Mouse (Mus musculus) small intestine, adult 2 months (tissue): ENCODE measurements around the gene Syngr3. TPM values are rescaled to one million over a fixed set of nuclear protein-coding genes. Genes with fewer than 3 reads are reported as not detected.

Source experiments
- H3K27ac ChIP-seq: fragments of 200-500 bp; 2 replicates; pipeline ENCODE4 v1.5.1; 2012; ENCODE audit warnings: low read depth, low read length, control low read depth, inconsistent platforms; ENCODE audit not compliant: insufficient read depth
- H3K27me3 ChIP-seq: fragments of 200-500 bp; 2 replicates; pipeline ENCODE4 v1.6.1; 2012; ENCODE audit warnings: mild to moderate bottlenecking, moderate library complexity, low read length, inconsistent platforms; ENCODE audit not compliant: control insufficient read depth, insufficient read depth
- H3K36me3 ChIP-seq: fragments of 200-500 bp; 2 replicates; pipeline ENCODE4 v1.6.1; 2012; ENCODE audit warnings: mild to moderate bottlenecking, low read length, control low read depth, inconsistent platforms; ENCODE audit not compliant: control insufficient read depth, insufficient read depth
- H3K4me1 ChIP-seq: fragments of 200-500 bp; 2 replicates; pipeline ENCODE4 v1.6.1; 2012; ENCODE audit warnings: low read length, inconsistent platforms, mixed read lengths; ENCODE audit not compliant: control insufficient read depth, insufficient read depth, insufficient read length
- H3K4me3 ChIP-seq: fragments of 200-500 bp; 2 replicates; pipeline ENCODE4 v1.5.1; 2012; ENCODE audit warnings: low read depth, mild to moderate bottlenecking, control low read depth, inconsistent platforms, low read length, moderate library complexity
- CTCF ChIP-seq: fragments of 200-500 bp; IDR thresholded peaks from 2 replicates; pipeline ENCODE4 v1.5.1; 2012; ENCODE audit warnings: low read depth, mild to moderate bottlenecking, control low read depth, inconsistent platforms, low read length, moderate library complexity, mixed read lengths; ENCODE audit not compliant: insufficient replicate concordance, insufficient read length; ENCODE audit errors: extremely low read depth
- POLR2A ChIP-seq: fragments of 200-500 bp; IDR thresholded peaks from 2 replicates; pipeline ENCODE4 v1.6.1; 2012; ENCODE audit warnings: low read depth, mild to moderate bottlenecking, control low read depth, inconsistent platforms, low read length, moderate library complexity
- WGBS: fragments of 180-500 bp; shearing (Covaris S2); methylation state at CpG from one replicate; pipeline ENCODE4 v1.1.7; 2018; 5-methylcytosine and 5-hydroxymethylcytosine counted together
- polyA plus RNA-seq: library from polyadenylated mRNA; depleted of rRNA; stranded (reverse); fragments of >200 nt; gene quantifications from 2 replicates; pipeline ENCODE4 v1.2.3, GENCODE M21; 2012; rRNA removed

The Syngr3 gene
- polyA plus RNA-seq, 1 experiment = 1.3 TPM

- 81% methylated on average over 5 of the region's 5 CpGs for WGBS
- H3K36me3 ChIP-seq = no peaks in the 10 kb centered on the region; the same call in 1 of the 2 replicates
- TF ChIP-seq CTCF (no peak), POLR2A (no peak)
- no peak overlapping the region for H3K4me3 ChIP-seq
- peaks cover 9% of the 10 kb centered on the region for H3K4me1 ChIP-seq
- H3K27me3 ChIP-seq = no peaks in the 10 kb centered on the region
- no peak overlapping the region for H3K27ac ChIP-seq
These were observed 54.1 kb downstream of the Syngr3 start for GRCm38 (mm10) chr17:24635694-24636093.

Other genes with a start within 250 kb of the Syngr3 start
- gene Dnase1l2, start 246.8 kb downstream of the Syngr3 start, polyA plus RNA-seq = 2.9 and 4.8 TPM in 2 replicates
- gene E4f1, start 219.6 kb downstream of the Syngr3 start, polyA plus RNA-seq = 52.9 and 74.5 TPM in 2 replicates
- gene Pgp, start 219.6 kb downstream of the Syngr3 start, polyA plus RNA-seq = 130 and 178 TPM in 2 replicates
- gene Bricd5, start 216.1 kb downstream of the Syngr3 start, polyA plus RNA-seq = 0.77 and 2.3 TPM in 2 replicates
- gene Mlst8, start 210.9 kb downstream of the Syngr3 start, polyA plus RNA-seq = 16.9 and 33.7 TPM in 2 replicates
- 0.50 and 0.77 TPM in 2 replicates for gene Caskin1, start 201.4 kb downstream of the Syngr3 start, polyA plus RNA-seq
- 75.8 and 113 TPM in 2 replicates for gene Traf7, start 162.0 kb downstream of the Syngr3 start, polyA plus RNA-seq
- 1.2 and 6.1 TPM in 2 replicates for gene Rab26, start 155.7 kb downstream of the Syngr3 start, polyA plus RNA-seq
- 26.1 and 31.9 TPM in 2 replicates for gene Pkd1, start 140.1 kb downstream of the Syngr3 start, polyA plus RNA-seq
- gene Tsc2, start 57.3 kb downstream of the Syngr3 start, polyA plus RNA-seq = 52.8 and 83.5 TPM in 2 replicates
- 6.0 and 7.2 TPM in 2 replicates for gene Nthl1, start 57.3 kb downstream of the Syngr3 start, polyA plus RNA-seq
- gene Slc9a3r2, start 39.6 kb downstream of the Syngr3 start, polyA plus RNA-seq = 35.6 and 44.9 TPM in 2 replicates
- 2.0 and 6.5 TPM in 2 replicates for gene Npw, start 31.5 kb downstream of the Syngr3 start, polyA plus RNA-seq
- gene Zfp598, start 20.3 kb downstream of the Syngr3 start, polyA plus RNA-seq = 41.1 and 85.8 TPM in 2 replicates
- 22.8 and 35.9 TPM in 2 replicates for gene Gfer, start 6.2 kb upstream of the Syngr3 start, polyA plus RNA-seq
- gene Noxo1, start 6.3 kb upstream of the Syngr3 start, polyA plus RNA-seq = 57.7 and 115 TPM in 2 replicates
- gene Tbl3, start 17.7 kb upstream of the Syngr3 start, polyA plus RNA-seq = 26.0 and 49.6 TPM in 2 replicates
- gene Rnf151, start 28.1 kb upstream of the Syngr3 start, polyA plus RNA-seq = 0.19 TPM in 1 of 2 replicates, not detected in the other
- 1,627 and 2,207 TPM in 2 replicates for gene Rps2, start 28.2 kb upstream of the Syngr3 start, polyA plus RNA-seq
- gene Ndufb10, start 34.5 kb upstream of the Syngr3 start, polyA plus RNA-seq = 384 and 403 TPM in 2 replicates
- gene Rpl3l, start 37.9 kb upstream of the Syngr3 start, polyA plus RNA-seq = 0.11 and 0.19 TPM in 2 replicates
- 29.5 and 54.2 TPM in 2 replicates for gene Msrb1, start 46.7 kb upstream of the Syngr3 start, polyA plus RNA-seq
- gene Hs3st6, start 63.0 kb upstream of the Syngr3 start, polyA plus RNA-seq = 1.7 and 2.8 TPM in 2 replicates
- not detected in 2 replicates for gene Meiob, start 114.3 kb upstream of the Syngr3 start, polyA plus RNA-seq
- gene Hagh, start 150.2 kb upstream of the Syngr3 start, polyA plus RNA-seq = 352 and 372 TPM in 2 replicates
- gene Fahd1, start 160.4 kb upstream of the Syngr3 start, polyA plus RNA-seq = 65.2 and 108 TPM in 2 replicates
- gene Igfals, start 176.0 kb upstream of the Syngr3 start, polyA plus RNA-seq = 0.42 and 1.4 TPM in 2 replicates
- 33.0 and 39.9 TPM in 2 replicates for gene Nubp2, start 196.4 kb upstream of the Syngr3 start, polyA plus RNA-seq
- gene Spsb3, start 196.7 kb upstream of the Syngr3 start, polyA plus RNA-seq = 51.5 and 88.1 TPM in 2 replicates
- gene Eme2, start 205.1 kb upstream of the Syngr3 start, polyA plus RNA-seq = 20.3 and 21.0 TPM in 2 replicates
- gene Mrps34, start 205.2 kb upstream of the Syngr3 start, polyA plus RNA-seq = 244 and 319 TPM in 2 replicates
- 29.4 and 52.4 TPM in 2 replicates for gene Nme3, start 206.5 kb upstream of the Syngr3 start, polyA plus RNA-seq
- 37.0 and 51.7 TPM in 2 replicates for gene Mapk8ip3, start 247.0 kb upstream of the Syngr3 start, polyA plus RNA-seq